Mouse (Mus musculus) forebrain, embryonic 15.5 days (tissue): ENCODE data around the gene Rsg1. TPM values are rescaled to one million over a fixed set of nuclear protein-coding genes. Genes with fewer than 3 reads are reported as not detected.

Source experiments
- ATAC-seq: fragments of 200-750 bp; cut with Nextera tagmentation; replicated peaks from 2 replicates; pipeline ENCODE4 v1.8.0; 2017; ENCODE audit warnings: mild to moderate bottlenecking, moderate TSS enrichment, moderate library complexity
- H3K27ac ChIP-seq: fragments of 300-500 bp; sonication (generic); replicated peaks from 2 replicates; pipeline ENCODE4 v1.5.1; 2015; ENCODE audit warnings: mild to moderate bottlenecking, inconsistent platforms
- H3K27me3 ChIP-seq: fragments of 300-500 bp; sonication (generic); 2 replicates; pipeline ENCODE4 v1.6.1; 2015; ENCODE audit warnings: inconsistent platforms
- H3K36me3 ChIP-seq: fragments of 300-500 bp; sonication (generic); 2 replicates; pipeline ENCODE4 v1.6.1; 2015; ENCODE audit warnings: mild to moderate bottlenecking, inconsistent platforms
- H3K4me1 ChIP-seq: fragments of 300-500 bp; sonication (generic); 2 replicates; pipeline ENCODE4 v1.6.1; 2015; ENCODE audit warnings: inconsistent platforms
- H3K4me2 ChIP-seq: fragments of 300-500 bp; sonication (generic); replicated peaks from 2 replicates; pipeline ENCODE4 v1.6.1; 2015; ENCODE audit warnings: mild to moderate bottlenecking, inconsistent platforms
- H3K4me3 ChIP-seq: fragments of 300-500 bp; sonication (generic); 2 replicates; pipeline ENCODE4 v1.5.1; 2015; ENCODE audit warnings: mild to moderate bottlenecking, inconsistent platforms
- H3K9ac ChIP-seq: fragments of 300-500 bp; sonication (generic); replicated peaks from 2 replicates; pipeline ENCODE4 v1.6.1; 2015; ENCODE audit warnings: mild to moderate bottlenecking, inconsistent platforms
- H3K9me3 ChIP-seq: fragments of 300-500 bp; sonication (generic); 2 replicates; pipeline ENCODE4 v1.6.1; 2016; ENCODE audit warnings: inconsistent platforms
- WGBS: fragments of 180-500 bp; shearing (Covaris S2); methylation state at CpG from one replicate; pipeline ENCODE4 v1.1.7; 2015; ENCODE audit warnings: mixed read lengths; 5-methylcytosine and 5-hydroxymethylcytosine counted together
- polyA plus RNA-seq: library from polyadenylated mRNA; unstranded; fragments of >200 nt; fragmentation: Nextera tagmentation; extraction: Ambion mirVana; gene quantifications from 2 replicates; pipeline ENCODE4 v1.2.1, GENCODE M21; 2015

Gene Rsg1
- polyA plus RNA-seq, 1 experiment from 2014 or later: 10.9 TPM

GRCm38 (mm10) chr4:141214337-141214851 is 638 bp downstream of the Rsg1 start:
- Histone ChIP-seq H3K4me3 (peak overlapping the region; percentile 66), H3K4me1 (peaks cover 12% of the 10 kb centered on the region), H3K27me3 (no peaks in the 10 kb centered on the region), H3K4me2 (peak overlapping the region; percentile 89), H3K9me3 (no peaks in the 10 kb centered on the region), H3K9ac (peak overlapping the region; percentile 80), H3K27ac (peak overlapping the region; percentile 79; the same call in 1 of the 2 replicates), H3K36me3 (no peaks in the 10 kb centered on the region)
- peak; percentile 72 for ATAC-seq
- WGBS: under 1% methylated on average over 16 of the region's 16 CpGs

- WGBS: 89% methylated on average over 20 of the region's 20 CpGs
- Histone ChIP-seq H3K4me1 (no peaks in the 10 kb centered on the region), H3K4me3 (no peak overlapping the region), H3K27me3 (no peaks in the 10 kb centered on the region), H3K9ac (no peak overlapping the region), H3K27ac (no peak overlapping the region), H3K36me3 (peaks cover 4% of the 10 kb centered on the region; the same call in 1 of the 2 replicates), H3K9me3 (no peaks in the 10 kb centered on the region), H3K4me2 (no peak overlapping the region)
- no peak for ATAC-seq
Observed at GRCm38 (mm10) chr4:141219583-141220213, 5.9 kb downstream of the Rsg1 start.

GRCm38 (mm10) chr4:141221848-141222247 is 8.1 kb downstream of the Rsg1 start:
- Histone ChIP-seq H3K4me2 (no peak overlapping the region), H3K27me3 (no peaks in the 10 kb centered on the region), H3K4me1 (no peaks in the 10 kb centered on the region), H3K9ac (no peak overlapping the region), H3K4me3 (no peak overlapping the region), H3K9me3 (no peaks in the 10 kb centered on the region), H3K36me3 (peaks cover 4% of the 10 kb centered on the region; the same call in 1 of the 2 replicates), H3K27ac (no peak overlapping the region)
- no peak for ATAC-seq
- 63% methylated on average over 2 of the region's 2 CpGs for WGBS

- no peaks in the 10 kb centered on the region for H3K4me1 ChIP-seq
Observed at GRCm38 (mm10) chr4:141222752-141223151, 9.0 kb downstream of the Rsg1 start.

GRCm38 (mm10) chr4:141228687-141229086 is 14.9 kb downstream of the Rsg1 start:
- no peaks in the 10 kb centered on the region for H3K36me3 ChIP-seq
- no peak for ATAC-seq
- no peaks in the 10 kb centered on the region for H3K27me3 ChIP-seq
- H3K4me3 ChIP-seq: no peak overlapping the region
- no peaks in the 10 kb centered on the region for H3K9me3 ChIP-seq
- H3K27ac ChIP-seq: no peak overlapping the region
- no peak overlapping the region for H3K4me2 ChIP-seq
- H3K9ac ChIP-seq: no peak overlapping the region
- 92% methylated on average over 7 of the region's 7 CpGs for WGBS
- no peaks in the 10 kb centered on the region for H3K4me1 ChIP-seq

More at GRCm38 (mm10) chr4:141222752-141223151, 9.0 kb downstream of the Rsg1 start:
- no peak overlapping the region for H3K27ac ChIP-seq
- 89% methylated on average over 5 of the region's 5 CpGs for WGBS
- H3K4me2 ChIP-seq: no peak overlapping the region
- H3K4me3 ChIP-seq: no peak overlapping the region
- no peaks in the 10 kb centered on the region for H3K27me3 ChIP-seq
- no peaks in the 10 kb centered on the region for H3K9me3 ChIP-seq
- peaks cover 4% of the 10 kb centered on the region; the same call in 1 of the 2 replicates for H3K36me3 ChIP-seq
- no peak for ATAC-seq
- no peak overlapping the region for H3K9ac ChIP-seq

- Histone ChIP-seq H3K36me3 (no peaks in the 10 kb centered on the region), H3K27ac (no peak overlapping the region), H3K27me3 (peaks cover 6% of the 10 kb centered on the region; the same call in 1 of the 2 replicates), H3K4me2 (no peak overlapping the region), H3K9ac (no peak overlapping the region), H3K4me3 (no peak overlapping the region), H3K4me1 (no peaks in the 10 kb centered on the region), H3K9me3 (no peaks in the 10 kb centered on the region)
- WGBS: 92% methylated on average over 4 of the region's 4 CpGs
- no peak for ATAC-seq
Observed at GRCm38 (mm10) chr4:141233196-141233595, 19.4 kb downstream of the Rsg1 start.

GRCm38 (mm10) chr4:141235537-141236111 is 21.9 kb downstream of the Rsg1 start:
- no peak overlapping the region for H3K4me2 ChIP-seq
- WGBS: 66% methylated on average over 6 of the region's 6 CpGs
- ATAC-seq: no peak

GRCm38 (mm10) chr4:141236856-141237255 is 23.1 kb downstream of the Rsg1 start:
- ATAC-seq: no peak
- H3K27ac ChIP-seq: no peak overlapping the region
- H3K36me3 ChIP-seq: no peaks in the 10 kb centered on the region
- no peak overlapping the region for H3K4me3 ChIP-seq
- peaks cover 19% of the 10 kb centered on the region for H3K4me1 ChIP-seq
- no peaks in the 10 kb centered on the region for H3K9me3 ChIP-seq
- 67% methylated on average over 3 of the region's 3 CpGs for WGBS
- no peak overlapping the region for H3K4me2 ChIP-seq
- H3K9ac ChIP-seq: no peak overlapping the region
- H3K27me3 ChIP-seq: peaks cover 36% of the 10 kb centered on the region

More at GRCm38 (mm10) chr4:141235537-141236111, 21.9 kb downstream of the Rsg1 start:
- no peaks in the 10 kb centered on the region for H3K9me3 ChIP-seq
- no peak overlapping the region for H3K9ac ChIP-seq
- H3K4me3 ChIP-seq: no peak overlapping the region
- peaks cover 24% of the 10 kb centered on the region for H3K27me3 ChIP-seq
- no peaks in the 10 kb centered on the region for H3K36me3 ChIP-seq
- peaks cover 16% of the 10 kb centered on the region for H3K4me1 ChIP-seq
- no peak overlapping the region for H3K27ac ChIP-seq

GRCm38 (mm10) chr4:141238492-141239387 is 25.0 kb downstream of the Rsg1 start:
- Histone ChIP-seq H3K27ac (no peak overlapping the region), H3K9me3 (no peaks in the 10 kb centered on the region), H3K27me3 (peaks cover 44% of the 10 kb centered on the region), H3K36me3 (no peaks in the 10 kb centered on the region), H3K4me2 (peak overlapping the region; percentile 65), H3K9ac (peak overlapping the region; percentile 34; the same call in 1 of the 2 replicates), H3K4me1 (peaks cover 29% of the 10 kb centered on the region), H3K4me3 (peak overlapping the region; percentile 39)
- 3% methylated on average over 20 of the region's 20 CpGs for WGBS
- ATAC-seq: no peak

GRCm38 (mm10) chr4:141239388-141240125 is 25.8 kb downstream of the Rsg1 start, which contains the start of gene Arhgef19:
Gene Arhgef19, plus strand, starts transcription at chr4:141239499.
- Histone ChIP-seq H3K27ac (no peak within 1 kb of the TSS), H3K4me1 (peaks cover 36% of the 10 kb centered on the region), H3K36me3 (no peaks in the 10 kb centered on the region), H3K9ac (peak within 1 kb of the TSS; percentile 34; the same call in 1 of the 2 replicates), H3K27me3 (peaks cover 44% of the 10 kb centered on the region), H3K4me2 (peak within 1 kb of the TSS; percentile 65), H3K4me3 (peak within 1 kb of the TSS; percentile 39), H3K9me3 (no peaks in the 10 kb centered on the region)
- WGBS: 2% methylated on average over 31 of the region's 31 CpGs
- ATAC-seq: peak; percentile 79

GRCm38 (mm10) chr4:141240617-141241016 is 26.9 kb downstream of the Rsg1 start:
- Histone ChIP-seq H3K9me3 (no peaks in the 10 kb centered on the region), H3K4me1 (peaks cover 45% of the 10 kb centered on the region), H3K9ac (no peak overlapping the region), H3K36me3 (no peaks in the 10 kb centered on the region), H3K4me2 (no peak overlapping the region), H3K4me3 (no peak overlapping the region), H3K27me3 (peaks cover 44% of the 10 kb centered on the region), H3K27ac (no peak overlapping the region)
- no peak for ATAC-seq
- WGBS: 1% methylated on average over 14 of the region's 14 CpGs
